Mouse (Mus musculus) myocyte (in vitro differentiated cells): ENCODE measurements around the gene R3hcc1l.

Source experiments
- CEBPB ChIP-seq: IDR thresholded peaks from 2 replicates; pipeline ENCODE4 v1.6.1; 2011; ENCODE audit warnings: mild to moderate bottlenecking, moderate library complexity; ENCODE audit not compliant: poor library complexity, insufficient read depth, severe bottlenecking
- E2F4 ChIP-seq: IDR thresholded peaks from one replicate; pipeline ENCODE4 v1.6.1; 2011; ENCODE audit warnings: mild to moderate bottlenecking, control low read depth, moderate library complexity; ENCODE audit not compliant: insufficient read depth
- MAX ChIP-seq: IDR thresholded peaks from one replicate; pipeline ENCODE4 v1.6.1; 2011; ENCODE audit warnings: low read depth, mild to moderate bottlenecking, control low read depth
- MYOD1 ChIP-seq, 3 experiments: IDR thresholded peaks; one replicate each; pipeline ENCODE4 v1.6.1; 2011; ENCODE audit warnings: control low read depth in 2 of 3, low read depth in 2 of 3, mild to moderate bottlenecking in 2 of 3, moderate library complexity in 1 of 3; ENCODE audit not compliant: insufficient read length in 2 of 3, control insufficient read depth in 1 of 3
- MYOG ChIP-seq, 3 experiments: IDR thresholded peaks; one replicate each; pipeline ENCODE4 v1.6.1; 2011; ENCODE audit warnings: control low read depth in 2 of 3, low read depth in 2 of 3, mild to moderate bottlenecking in 2 of 3; ENCODE audit not compliant: insufficient read length in 2 of 3, control insufficient read depth in 1 of 3, insufficient read depth in 1 of 3
- POLR2A ChIP-seq: IDR thresholded peaks from one replicate; pipeline ENCODE4 v1.6.1; 2011; ENCODE audit warnings: low read depth, mild to moderate bottlenecking, control low read depth, moderate library complexity; ENCODE audit not compliant: insufficient read length
- REST ChIP-seq: IDR thresholded peaks from one replicate; pipeline ENCODE4 v1.6.1; 2011; ENCODE audit warnings: mild to moderate bottlenecking, control low read depth, moderate library complexity; ENCODE audit not compliant: insufficient read depth, insufficient read length
- TCF3 ChIP-seq: IDR thresholded peaks from one replicate; pipeline ENCODE4 v1.6.1; 2011; ENCODE audit warnings: low read depth, control low read depth; ENCODE audit not compliant: insufficient read length
- USF1 ChIP-seq: IDR thresholded peaks from one replicate; pipeline ENCODE4 v1.6.1; 2011; ENCODE audit warnings: low read depth, mild to moderate bottlenecking, control low read depth, moderate library complexity

- TF ChIP-seq CEBPB (no peak), POLR2A (no peak), E2F4 (no peak), MYOG (IDR thresholded peaks at IDR 0.05; ENCODE audit: control insufficient read depth in 1 of 3, insufficient read depth in 1 of 3, insufficient read length in 2 of 3, low read depth in 2 of 3) (no peak), USF1 (no peak), REST (no peak), MYOD1 (IDR thresholded peaks at IDR 0.05; ENCODE audit: control insufficient read depth in 1 of 3, insufficient read length in 2 of 3, low read depth in 2 of 3) (no peak), TCF3 (no peak), MAX (no peak)
These were observed 14.4 kb upstream of the R3hcc1l start for GRCm38 (mm10) chr19:42504156-42504555.
